Mouse (Mus musculus) T-cell, adult 2 months (primary cell): ENCODE data around the gene Lrrc1.

Source experiments
- DNase-seq: peaks from one replicate; pipeline ENCODE4 v3.0.0; 2022; ENCODE audit warnings: low spot score

The Lrrc1 gene

DNA sequence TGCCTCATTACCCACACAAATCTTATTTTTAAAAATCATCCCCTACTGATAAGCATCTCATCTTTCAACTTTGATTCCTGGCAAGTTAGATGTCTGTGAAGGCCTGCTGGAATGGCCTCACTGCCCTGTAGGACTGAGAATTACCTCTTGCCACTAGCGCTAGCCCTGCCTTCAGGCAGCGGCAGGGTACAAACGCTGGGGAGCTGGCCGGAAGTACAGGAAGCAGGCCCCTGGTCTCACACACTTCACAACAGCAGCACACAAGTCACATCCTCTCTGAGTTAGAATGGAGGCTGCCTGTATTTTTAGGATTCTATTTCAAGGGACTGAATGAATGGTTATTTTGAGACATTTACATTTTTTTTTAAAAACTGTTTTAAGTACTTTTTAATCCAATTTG is 81.5 kb downstream of the Lrrc1 start:
- DNase-seq = peak; percentile 25

DNA sequence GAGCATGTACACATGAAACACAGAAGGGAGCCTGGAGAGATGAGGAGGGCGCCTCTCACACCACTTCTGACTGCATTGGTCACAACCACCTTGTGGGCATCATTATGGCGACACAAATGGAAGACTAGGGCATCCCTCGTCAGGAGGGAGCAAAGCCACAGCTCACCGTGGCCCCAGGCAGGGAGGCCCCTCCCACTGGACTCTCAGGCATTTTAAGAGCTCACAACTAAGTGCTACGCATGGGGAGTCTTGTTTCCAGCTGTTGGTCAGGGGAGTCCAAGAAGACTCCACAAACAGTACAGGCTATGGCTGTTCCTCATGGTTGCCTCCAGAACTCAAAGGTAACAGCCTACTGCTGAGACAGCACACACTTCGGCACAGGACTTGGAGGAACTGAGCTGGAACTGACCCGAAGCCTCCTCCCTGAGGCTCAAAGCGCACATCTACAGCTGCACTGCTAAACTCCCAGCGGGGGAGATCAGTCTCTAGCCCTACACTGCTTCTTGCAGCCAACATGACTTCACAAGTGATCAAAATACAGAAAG is 83.2 kb downstream of the Lrrc1 start:
- no peak for DNase-seq

DNA sequence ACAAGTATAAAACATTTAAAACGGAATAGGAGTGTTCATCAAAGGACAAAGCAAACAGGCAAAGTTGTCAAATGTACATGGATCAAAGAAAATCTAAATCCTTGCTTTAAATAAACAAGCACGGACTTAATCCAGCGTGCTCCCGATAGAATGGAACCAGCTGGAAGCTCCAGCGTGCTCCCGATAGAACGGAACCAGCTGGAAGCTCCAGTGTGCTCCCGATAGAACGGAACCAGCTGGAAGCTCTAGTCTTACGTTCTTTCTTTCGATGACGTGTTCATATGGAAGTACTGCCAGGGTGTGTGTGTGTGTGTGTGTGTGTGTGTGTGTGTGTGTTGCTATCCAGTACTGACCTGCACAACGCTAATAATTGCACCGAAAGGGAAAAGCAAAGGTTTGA is 84.3 kb downstream of the Lrrc1 start:
- DNase-seq = no peak

DNA sequence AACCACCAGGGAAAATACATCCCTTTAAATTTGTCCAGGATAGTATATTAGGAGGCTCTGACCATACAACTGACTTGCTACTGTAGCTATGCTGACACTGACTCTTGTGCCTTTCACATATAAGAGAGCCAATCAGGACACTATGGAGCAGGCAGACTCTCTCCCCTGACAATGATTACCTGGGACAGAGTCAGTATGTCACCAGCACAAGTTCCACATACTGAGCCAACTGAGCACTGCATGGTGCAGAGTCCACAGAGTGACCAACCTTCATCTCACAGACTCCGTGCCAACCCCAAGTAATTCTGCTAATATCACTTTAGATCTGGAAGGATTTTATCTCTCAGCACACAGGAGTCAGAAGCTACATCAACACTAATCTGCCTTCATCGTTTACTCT is 85.3 kb downstream of the Lrrc1 start:
- DNase-seq = no peak

DNA sequence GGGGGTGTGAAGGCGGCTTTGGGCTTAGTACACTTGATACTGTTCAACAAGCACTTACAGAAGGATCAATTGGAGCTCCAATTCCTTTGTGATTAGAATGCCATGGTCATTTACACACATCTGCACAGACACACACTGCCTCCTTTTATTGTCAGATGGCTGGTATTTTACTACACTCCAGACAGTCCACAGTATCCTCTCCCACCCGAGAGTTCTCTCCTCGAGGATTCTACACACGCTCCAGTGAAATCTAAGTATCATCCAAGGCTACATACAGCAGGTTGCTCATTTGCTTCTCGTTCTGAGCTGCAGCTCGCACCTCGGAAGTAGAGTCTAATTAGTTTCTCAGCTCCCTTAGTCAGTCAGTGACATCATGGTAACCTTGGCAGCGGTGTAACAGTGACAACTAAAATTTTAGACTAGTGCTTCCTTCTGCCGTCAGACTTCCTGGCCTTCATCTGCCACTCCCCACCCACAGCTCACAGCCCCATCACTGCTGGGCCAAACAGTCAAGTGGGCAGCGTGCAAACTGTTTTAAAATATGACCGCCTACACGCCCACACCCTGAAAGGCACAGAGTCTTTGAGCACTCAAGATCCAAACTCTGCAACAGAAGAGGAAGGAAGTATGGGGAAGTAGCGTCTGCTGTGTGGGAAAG is 88.4 kb downstream of the Lrrc1 start:
- peak; percentile 28 for DNase-seq

DNA sequence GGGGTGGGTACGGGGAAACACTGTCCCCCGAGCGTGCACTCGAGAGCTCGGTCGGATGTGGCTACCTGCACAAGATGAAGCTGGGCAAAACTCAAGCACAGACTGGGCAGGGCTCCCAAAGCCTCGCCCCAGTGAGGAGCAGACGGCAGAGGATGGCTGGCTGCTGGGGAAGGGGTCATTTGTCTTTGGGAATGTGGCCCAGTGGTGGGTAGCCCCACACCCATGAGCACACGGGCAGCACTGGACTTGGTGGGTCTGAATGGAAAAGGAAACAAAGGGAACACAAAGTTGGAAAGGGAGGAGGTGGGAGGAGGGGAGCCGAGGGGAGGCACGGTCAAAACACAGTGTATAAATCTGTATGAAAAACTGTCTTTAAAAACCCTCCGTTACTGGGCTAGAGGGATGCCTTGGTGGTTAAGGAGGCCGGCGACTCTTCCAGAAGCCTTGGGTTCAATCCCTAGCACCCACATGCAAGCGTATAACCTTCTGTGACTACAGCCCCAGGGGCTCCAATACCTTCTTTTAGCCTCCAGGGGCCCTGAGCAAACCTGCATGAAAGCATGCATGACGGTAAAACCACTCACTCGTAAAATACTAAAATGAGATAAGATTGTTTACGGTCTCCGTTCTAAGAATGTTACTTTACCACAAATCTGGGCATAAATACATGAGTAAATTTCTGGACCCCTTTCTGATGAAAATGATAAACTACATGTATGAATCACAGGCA is 89.1 kb downstream of the Lrrc1 start:
- DNase-seq = no peak

DNA sequence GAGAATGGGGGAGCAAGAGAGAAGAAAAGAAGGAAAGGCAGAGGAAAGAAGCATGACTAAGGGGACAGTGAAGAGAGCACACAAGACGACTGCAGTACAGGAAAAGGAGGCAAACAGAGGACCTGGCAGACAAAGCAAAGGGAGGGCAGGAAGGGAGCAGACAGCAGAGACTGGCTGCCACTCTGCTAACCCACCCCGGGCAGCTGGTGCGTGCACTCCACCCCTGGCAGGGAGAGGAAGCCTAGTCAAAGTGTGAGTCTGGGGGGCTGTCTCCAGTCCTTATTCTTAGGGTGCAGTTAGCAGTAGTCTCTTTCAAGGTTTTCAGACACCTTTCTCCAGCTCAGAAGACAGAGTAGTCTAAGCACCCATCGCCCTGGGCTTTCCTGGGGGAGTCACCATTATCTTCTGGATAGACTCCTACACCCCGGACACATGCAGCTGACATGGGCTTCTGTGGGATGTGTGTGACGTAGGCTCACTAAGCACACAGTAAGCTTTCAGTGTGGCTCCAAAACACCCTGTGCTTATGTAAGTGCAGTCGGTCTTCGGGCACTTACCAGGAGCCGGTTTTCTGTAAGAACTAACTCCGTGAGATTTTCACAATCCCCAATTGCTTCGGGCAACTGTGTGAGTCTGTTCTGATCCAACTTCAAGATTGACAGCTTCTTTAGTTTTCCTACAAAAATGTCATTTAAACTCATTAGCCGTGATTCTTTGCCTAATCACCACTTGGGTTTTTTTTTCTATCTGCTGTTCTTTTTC is 92.4 kb downstream of the Lrrc1 start:
- no peak for DNase-seq

DNA sequence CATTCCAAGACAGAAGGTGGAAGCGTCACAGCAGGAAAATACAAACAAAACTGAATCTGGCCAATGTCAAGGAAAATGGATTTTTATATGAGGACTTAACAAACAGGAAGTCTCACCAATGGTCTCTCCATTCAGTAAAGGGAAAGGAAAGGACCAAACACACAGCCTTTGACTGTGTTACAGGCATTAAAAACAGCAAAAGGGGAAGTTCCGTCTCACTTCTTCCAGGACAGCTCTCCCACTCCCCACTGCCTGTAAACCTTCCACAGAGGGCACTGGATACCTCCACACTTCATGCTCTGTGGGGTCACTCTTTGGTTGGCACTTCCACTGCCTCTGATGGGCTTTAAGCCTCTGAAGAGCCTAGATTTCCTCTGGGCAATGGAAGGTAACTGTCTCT is 94.2 kb downstream of the Lrrc1 start:
- DNase-seq = no peak

DNA sequence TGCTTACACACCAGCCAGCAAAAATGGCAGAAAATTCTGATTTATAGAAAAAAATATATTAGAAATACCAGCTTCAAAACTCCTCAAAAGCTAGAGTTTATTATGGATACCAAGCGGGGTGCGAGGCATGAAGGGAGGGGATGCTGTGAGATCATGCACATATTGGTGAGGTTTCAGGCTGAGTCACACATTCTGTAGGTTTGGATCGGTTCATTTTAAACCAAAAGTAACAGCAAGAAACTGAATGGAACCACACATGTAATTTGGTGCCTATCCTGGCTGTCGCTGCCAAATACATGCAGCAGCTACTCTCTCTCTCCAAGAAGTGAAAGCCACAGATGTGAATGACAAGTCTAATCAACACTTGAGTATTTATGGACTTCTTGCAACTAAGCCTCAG is 99.8 kb downstream of the Lrrc1 start:
- DNase-seq = no peak

DNA sequence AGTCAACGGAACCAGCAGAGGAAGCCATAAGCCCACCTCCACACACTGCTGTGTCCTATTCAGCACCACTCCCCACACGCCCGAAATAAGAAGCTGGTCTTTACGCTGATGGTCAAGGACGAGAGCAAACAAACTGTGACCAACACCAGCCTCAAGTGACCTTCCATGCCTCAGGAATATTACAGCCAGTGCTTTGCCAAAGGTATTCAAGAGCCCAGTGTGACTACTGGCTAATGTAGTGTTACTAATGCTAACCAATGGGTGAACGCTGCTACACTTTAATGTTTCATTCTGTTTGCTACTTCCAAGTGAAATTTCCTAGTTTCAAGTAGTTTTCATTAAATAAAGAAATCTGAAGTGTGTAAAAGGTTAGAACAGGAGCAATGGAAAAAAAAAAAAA is 105.3 kb downstream of the Lrrc1 start:
- DNase-seq = no peak

DNA sequence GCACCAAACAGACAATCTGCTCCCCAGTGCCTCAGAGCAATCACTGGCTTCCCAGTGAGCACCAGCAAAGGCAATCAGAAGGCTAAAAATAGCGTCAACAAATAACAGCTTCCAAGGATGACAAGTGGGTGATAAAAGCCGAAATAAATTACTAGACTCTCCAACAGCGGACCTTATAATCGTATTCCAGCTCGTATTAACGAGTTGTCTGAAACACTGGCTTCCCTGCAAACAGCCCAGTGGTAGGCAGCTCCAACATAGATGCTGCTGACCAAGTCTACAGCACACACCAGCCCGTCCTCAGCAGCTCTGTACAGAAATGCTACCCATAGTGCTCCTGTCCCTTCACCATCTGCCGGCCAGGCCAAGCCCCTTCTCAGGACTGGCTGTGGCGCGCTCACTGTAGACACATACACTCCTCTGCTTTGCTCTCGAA is 105.8 kb downstream of the Lrrc1 start:
- no peak for DNase-seq

DNA sequence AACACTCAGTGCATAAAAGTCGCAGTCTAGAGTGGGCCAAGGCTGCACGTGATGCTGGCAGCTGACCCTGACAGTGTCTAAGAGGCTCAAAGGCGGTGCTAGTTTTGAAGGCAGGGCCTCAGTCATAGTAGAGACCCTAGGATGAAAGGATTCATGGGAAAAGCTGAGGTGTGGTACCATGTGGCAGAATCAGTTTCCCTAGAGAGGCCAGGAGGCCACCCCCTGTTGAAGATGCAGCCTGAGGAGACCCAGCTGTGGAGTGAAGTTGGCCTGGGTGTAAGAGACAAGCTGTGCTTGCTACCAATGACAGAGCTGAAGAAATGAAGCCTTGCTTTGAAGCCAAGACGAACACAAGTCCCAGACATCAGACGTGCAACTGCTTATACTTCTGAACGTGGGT is 107.5 kb downstream of the Lrrc1 start:
- no peak for DNase-seq

DNA sequence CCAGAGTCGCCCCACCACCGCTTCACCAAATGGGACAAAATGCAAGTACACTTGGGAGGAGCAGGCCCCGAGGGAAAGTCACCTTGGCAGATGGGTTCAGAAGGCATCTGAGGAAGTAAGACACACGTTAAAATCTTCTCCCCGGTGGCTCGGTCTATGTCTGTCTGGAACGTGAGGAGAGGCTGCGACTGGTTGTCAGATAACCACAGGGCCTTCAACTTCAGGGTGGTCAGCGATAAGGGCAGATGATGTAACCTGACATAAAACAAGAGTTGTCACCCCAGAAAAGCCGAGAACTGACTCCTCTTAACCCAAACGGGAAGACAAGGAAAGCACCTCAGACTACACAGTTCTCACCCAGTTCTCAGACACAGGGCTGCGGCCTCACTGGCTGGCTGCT is 109.7 kb downstream of the Lrrc1 start:
- DNase-seq = no peak

DNA sequence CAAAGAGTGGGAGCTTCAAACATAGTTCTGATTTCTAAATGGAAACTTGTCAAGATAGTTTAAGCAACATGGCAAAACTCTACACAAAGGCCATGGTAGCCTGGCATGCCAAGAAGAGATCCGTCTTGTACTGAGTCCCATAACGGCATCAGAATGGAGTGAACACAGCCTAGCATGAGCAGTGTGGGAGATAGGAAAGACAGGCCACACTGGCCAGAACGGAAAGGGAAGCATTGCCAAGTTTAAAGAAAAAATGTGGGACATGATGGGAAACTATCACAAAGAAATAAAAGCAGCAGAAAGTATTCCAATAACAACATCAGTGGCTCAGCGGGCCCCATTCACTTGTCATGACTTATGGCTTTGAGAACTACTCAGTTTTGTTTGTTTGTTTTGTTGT is 111.2 kb downstream of the Lrrc1 start:
- DNase-seq = no peak

DNA sequence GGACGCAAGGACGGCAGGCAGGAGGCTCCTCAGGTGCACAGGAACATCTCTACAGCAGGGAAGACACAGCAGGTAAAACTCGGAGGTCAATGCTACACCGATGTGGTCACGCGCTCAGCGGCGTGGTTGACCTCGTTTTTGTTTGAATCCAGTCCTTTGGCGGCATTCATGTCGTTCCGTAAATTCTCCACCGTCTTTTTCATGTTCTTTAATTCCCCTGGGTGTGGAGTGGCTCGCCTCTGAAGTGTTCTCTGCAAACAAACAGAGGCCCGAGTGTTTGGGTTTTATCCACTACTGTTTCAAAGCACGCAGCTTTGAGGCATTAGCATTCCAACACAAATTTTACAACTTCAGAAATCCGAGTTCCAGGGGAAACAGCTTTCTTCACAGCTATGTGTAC is 112.6 kb downstream of the Lrrc1 start:
- DNase-seq = no peak

DNA sequence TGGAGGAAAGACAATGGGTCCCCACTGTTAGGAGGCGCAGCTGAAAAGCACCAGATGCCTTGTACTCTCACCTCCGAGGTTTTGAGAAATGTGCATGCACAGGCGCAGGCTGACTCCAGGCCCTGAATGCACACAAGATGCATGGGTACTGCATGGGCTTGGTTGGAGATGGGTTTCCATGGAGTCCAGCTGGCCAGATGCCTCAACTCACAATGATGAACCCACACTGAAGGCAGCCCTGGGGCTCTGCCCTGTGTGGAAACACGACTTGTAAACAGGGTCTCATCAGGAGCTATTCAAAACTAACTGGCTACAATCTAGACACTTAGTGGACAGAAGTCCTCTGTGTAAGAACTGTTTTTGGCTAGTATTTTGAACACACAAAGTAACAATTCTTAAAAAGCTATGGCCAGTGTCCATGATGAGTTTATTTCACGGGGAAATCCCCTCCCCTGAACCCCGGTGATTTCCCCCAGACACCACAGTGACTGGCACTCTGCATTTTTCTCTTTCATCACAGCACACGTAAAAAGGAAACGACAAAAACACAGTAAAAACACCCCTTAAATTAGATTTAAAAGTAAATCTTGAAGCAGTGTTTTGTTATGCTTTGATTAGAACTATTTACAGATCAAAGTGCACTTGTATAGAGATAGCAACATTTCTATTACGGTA is 114.1 kb downstream of the Lrrc1 start:
- no peak for DNase-seq

DNA sequence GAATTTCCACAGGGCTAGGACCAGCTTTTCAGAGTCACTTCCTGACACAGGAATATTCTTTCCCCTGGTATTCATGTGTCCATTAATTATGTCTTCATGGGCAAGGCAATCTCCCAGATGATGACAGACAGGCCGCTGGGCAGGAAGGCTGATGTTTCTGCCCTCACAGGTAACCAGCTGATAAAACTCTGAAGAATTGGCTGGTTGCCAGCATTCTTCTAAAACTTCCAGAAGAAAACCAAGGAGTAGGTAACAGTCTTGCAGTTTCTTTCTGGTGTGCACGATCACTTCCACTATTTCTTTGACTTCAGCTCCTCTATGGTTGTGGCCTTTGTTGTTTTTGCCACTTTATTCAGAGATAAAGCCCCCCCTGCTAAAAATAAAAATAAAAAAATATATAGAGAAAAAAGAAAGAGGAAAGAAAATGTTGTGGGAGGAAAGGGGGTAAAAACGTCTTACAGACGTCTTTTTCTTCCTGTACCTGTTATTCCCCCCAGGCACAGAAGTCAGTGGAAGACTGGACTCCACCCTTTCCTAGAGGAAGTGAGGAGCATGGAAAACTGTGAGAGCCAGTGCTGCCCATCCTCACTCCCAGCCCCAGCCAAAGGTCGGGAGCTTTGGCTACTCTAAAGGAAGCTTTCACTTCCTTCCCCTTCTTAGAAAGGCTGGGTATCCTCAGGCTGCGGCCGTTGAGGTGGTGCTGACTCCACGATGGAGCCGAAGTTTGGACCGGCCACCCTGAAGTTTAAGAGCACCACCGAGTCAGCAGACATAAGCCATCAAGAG is 115.2 kb downstream of the Lrrc1 start:
- DNase-seq = no peak

DNA sequence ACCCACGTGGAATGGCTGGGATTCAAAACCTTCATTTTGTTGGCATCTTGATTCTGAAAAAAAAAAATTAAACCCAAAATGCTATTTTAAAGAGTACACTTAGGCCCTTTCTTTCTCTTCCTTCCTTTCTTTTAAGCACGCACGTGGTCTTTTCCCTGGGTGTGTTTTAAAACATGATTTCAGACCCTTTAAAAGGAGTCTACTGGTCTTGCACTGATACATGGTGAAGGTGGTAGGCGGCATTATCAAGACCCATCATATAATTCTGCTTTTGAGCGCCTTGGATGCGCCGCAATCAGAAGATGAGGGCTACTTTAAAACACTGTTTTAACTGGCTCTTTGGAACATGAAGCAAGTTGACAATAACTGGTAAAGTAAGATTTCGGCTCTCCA is 115.9 kb downstream of the Lrrc1 start:
- DNase-seq = no peak

DNA sequence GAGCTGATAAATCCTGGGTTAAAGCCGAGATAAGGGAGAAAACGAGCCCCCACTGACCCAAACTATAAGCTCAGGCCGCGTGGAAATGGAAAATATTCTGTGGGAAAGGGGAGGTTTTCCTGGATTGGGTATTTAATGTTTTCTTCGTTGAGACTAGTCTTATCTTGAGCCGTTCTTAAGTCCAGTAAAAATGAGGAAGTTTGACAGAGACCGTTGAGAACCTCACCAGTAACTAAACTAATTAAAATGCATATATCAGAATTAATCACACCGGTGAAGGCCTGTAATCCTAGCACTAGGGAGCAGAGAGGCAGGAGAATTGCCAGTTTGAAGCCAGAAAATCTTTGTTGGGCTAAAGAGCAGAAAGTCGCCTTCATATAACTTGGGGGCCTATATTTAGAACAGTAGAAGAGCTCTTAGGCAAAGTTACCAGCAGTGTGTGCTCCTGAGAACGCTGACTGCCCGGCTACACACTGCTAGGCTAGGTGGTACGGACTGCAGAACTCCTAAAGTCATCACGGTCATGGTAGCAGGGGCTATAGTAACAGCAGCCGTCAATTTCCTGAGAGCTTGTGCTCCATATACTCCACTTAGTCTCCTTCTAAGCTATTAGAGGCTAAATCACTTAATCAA is 116.4 kb downstream of the Lrrc1 start:
- DNase-seq = no peak

DNA sequence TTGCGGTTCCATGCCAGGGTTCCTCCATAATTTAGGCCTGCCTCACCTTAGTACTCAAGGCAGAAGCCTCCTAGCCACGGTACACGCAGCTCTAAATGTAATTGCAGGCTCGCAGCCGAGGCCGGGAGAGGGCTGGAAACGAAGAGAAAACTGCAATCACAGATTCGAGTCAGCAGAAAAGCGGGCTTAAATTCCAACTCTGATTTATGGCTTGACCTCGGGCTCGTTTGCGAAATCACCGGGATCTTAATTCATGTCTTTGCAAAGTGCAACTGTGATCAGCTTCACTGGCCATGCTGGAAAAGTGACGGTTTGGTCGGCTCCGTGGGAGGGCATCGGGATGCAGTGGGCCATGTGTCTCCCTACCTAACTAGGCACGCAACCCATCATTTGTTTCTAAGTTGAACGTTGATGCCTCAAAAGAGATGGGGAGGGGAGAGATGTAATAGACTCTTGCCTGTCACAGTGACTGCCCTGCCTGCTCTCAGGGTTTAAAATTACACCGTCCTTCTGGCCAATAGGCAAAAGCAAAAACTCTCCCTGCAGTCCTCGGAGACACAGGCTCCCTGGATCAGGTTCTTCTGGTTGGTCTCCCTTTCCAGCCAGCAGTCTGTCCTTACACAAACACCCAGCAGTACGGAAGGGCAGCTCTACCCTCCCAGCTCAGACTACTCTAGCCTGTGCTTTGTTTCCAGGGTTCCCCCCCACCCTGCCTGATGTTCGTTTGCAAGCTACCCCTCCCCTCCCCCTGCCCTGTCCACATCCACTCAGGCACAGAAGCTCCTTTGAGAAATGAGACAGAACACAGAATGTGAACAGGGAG is 117.2 kb downstream of the Lrrc1 start:
- no peak for DNase-seq
